8 mouse cellular contexts compared by ENCODE assay signal in genomic region chr7:41393048-41393971, GRCm38 (mm10). TPM values are rescaled to one million over a fixed set of nuclear protein-coding genes. Genes with fewer than 3 reads are reported as not detected.
DNase-seq lines count a peak whose midpoint lies in the region; ATAC-seq and TF ChIP-seq lines count a peak whose summit lies in the region.

TSS of gene AI987944 (minus strand) at chr7:41393379.

- H3K36me3 ChIP-seq in megakaryocyte, embryonic 14.5 days (replicated peaks; ENCODE audit: low read length): peaks cover 12% of the 10 kb centered on the region

- peak; percentile 97 for ATAC-seq in activated CD4-positive, CD25-positive, alpha-beta regulatory T cell, adult 4 months

- no peak for TF ChIP-seq CTCF in cortical plate, adult 2 months (IDR thresholded peaks at IDR 0.05; ENCODE audit: extremely low read depth, insufficient read depth, low read length)

- no peaks in the 10 kb centered on the region for H3K9me3 ChIP-seq in megakaryocyte, embryonic 14.5 days

- peak within 1 kb of the TSS; percentile 90 for H3K4me3 ChIP-seq in cortical plate, adult 2 months (ENCODE audit: insufficient read depth, low read length)
- H3K4me3 ChIP-seq in megakaryocyte, embryonic 14.5 days (replicated peaks): peak within 1 kb of the TSS; percentile 91

- TF ChIP-seq POLR2A in cortical plate, adult 2 months (IDR thresholded peaks at IDR 0.05; ENCODE audit: extremely low read depth, insufficient read depth, low read length): peak; percentile 44; the same call in 1 of the 2 replicates

- no peaks in the 10 kb centered on the region for H3K27me3 ChIP-seq in megakaryocyte, embryonic 14.5 days (replicated peaks)

- H3K27ac ChIP-seq in cortical plate, adult 2 months (ENCODE audit: insufficient read depth, low read length): peak within 1 kb of the TSS; percentile 98

- DNase-seq in gastrocnemius, adult 8-10 months (ENCODE audit: low spot score in 2 of 2): peak; percentile 61
- DNase-seq in hindlimb bud, embryonic 11.5 days (ENCODE audit: extremely low spot score, low read depth, low spot score): peak; percentile 85
- DNase-seq in left cerebral cortex, adult 8-10 months (ENCODE audit: low spot score in 2 of 2): peak; percentile 74 to 83
- peak; percentile 90 to 94 for DNase-seq in right cerebral cortex, postnatal 10 days (ENCODE audit: low spot score in 2 of 2)
- DNase-seq in urinary bladder, postnatal 25 days (ENCODE audit: low spot score): peak; percentile 67

- no peaks in the 10 kb centered on the region for H3K4me1 ChIP-seq in cortical plate, adult 2 months (ENCODE audit: control insufficient read depth, insufficient read depth, low read length)
- H3K4me1 ChIP-seq in megakaryocyte, embryonic 14.5 days: peaks cover 11% of the 10 kb centered on the region

RNA-seq across cellular contexts. Expression of gene AI987944, which starts in this region (rescaled TPM):
- polyA plus RNA-seq in activated CD4-positive, CD25-positive, alpha-beta regulatory T cell, adult 4 months (2017; shearing (Covaris generic)): 10 to 100 TPM; 43.0 to 45.0 TPM
- 8.5 and 8.9 TPM in 2 replicates for polyA plus RNA-seq in cortical plate, adult 2 months (2012; rRNA removed)
- 10 to 100 TPM in 3 of 4 experiments, 1 to 10 TPM in 1; 9.6 to 11.8 (median 10.6) TPM for total RNA-seq in gastrocnemius, adult 8-10 months (2022)
- 10 to 100 TPM in 3 of 4 experiments, 1 to 10 TPM in 1; 8.6 to 12.8 (median 12.0) TPM for total RNA-seq in left cerebral cortex, adult 8-10 months (2022)
- polyA plus RNA-seq in megakaryocyte, embryonic 14.5 days (2012; ENCODE audit: insufficient read depth, low replicate concordance): 0.53 TPM in 1 of 2 replicates, not detected in the other

Comparison
In these comparisons a context has a peak if more than half of its experiments do, and no peak if none do; other contexts are left out.
1. Peak in every context shown above with its lines: DNase-seq, ATAC-seq, H3K4me3 ChIP-seq and H3K27ac ChIP-seq.